Mouse (Mus musculus): Measurements from ENCODE around the gene Tmem17.

DNA sequence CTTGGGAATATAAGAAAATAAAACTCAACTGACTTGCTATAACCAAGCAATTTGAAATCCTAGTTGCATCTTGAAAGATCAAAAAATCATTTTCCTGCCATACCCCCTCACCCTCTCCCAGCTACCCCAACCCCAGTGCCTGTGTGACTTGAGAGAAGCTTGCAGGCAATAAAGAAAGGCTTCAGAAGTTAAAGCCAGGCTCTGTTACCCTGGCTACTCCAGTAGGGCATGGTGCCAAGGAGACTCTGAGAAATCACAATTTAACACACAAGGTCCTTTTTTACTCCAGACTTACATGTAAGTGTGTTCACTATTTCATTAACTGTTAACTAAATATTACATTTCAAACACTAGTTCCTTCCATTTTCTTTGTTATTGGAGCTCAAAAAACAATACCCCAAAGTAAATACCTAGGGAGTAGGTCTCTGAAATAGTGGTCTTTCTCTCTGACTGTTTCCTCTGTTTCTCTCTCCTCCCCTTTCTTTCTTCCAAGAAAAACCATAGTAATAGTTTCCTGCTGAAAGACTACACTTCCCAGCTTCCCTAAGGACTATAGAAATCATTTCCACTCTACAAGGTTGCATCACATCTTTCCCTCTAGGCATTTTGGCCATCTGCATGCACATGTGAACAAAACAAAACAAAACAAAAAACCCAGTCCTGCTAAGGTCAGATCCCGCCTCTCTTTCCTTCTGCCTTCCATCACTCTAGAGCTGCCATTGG is 30.1 kb upstream of the Tmem17 start:
- TF ChIP-seq POLR2A (IDR thresholded peaks at IDR 0.05; ENCODE audit: control insufficient read depth, low read depth, low read length) (no peak), CTCF (IDR thresholded peaks at IDR 0.05; ENCODE audit: control insufficient read depth, insufficient read depth, insufficient replicate concordance, low read depth, low read length) (no peak)
